Mouse (Mus musculus) ES-Bruce4 (cell line): ENCODE data around the gene Mgrn1.

Source experiments
- CTCF ChIP-seq: IDR thresholded peaks from one replicate; pipeline ENCODE4 v1.8.1; 2011; ENCODE audit warnings: low read depth, low read length
- EP300 ChIP-seq: IDR thresholded peaks from 2 replicates; pipeline ENCODE4 v1.6.1; 2011; ENCODE audit warnings: low read depth, low read length; ENCODE audit not compliant: insufficient read depth
- POLR2A ChIP-seq: IDR thresholded peaks from one replicate; pipeline ENCODE4 v1.8.1; 2011; ENCODE audit warnings: low read length; ENCODE audit not compliant: insufficient read depth

DNA sequence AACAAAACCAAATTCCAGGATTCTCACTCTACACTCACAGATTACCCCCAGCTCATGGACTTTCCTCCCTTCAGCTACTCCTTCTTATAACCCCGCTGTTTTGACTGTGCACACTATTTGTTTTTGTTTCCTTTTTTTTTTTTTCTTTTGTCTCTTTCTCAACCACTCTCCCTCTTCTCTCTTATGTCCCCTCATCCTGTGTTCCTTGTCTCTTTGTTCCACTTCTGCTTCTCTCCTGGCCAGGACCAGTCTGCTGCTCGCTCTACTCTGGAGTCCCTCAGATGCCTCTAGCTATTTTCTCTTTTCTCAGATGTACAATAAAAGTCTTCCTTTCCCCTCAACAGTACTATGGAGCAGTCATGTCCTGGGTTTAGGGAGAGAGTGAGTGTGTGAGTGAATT lies 16.3 kb downstream of the Mgrn1 start:
- no peak for TF ChIP-seq CTCF
- TF ChIP-seq POLR2A: no peak
- TF ChIP-seq EP300: no peak
